Mouse (Mus musculus): ENCODE measurements at regions not wholly inside any gene's neighbourhood (a gene's known extent, or its start where the extent isn't known, plus 50 kb on each side); places are given as distances from the start of the nearest gene placed in this dataset.
"Not testable (repeated sequence)": the region's sequence is repeated elsewhere in the genome, so short reads cannot be mapped to it uniquely, and the experiment has no call there.

GRCm38 (mm10) chr8:17888598-17888997 is 1089.5 kb downstream of the Defb40 start:
- H3K9ac ChIP-seq (replicated peaks; ENCODE audit: low read length); ATAC-seq (ENCODE audit: low FRiP score, low TSS enrichment); H3K9me3 ChIP-seq (ENCODE audit: control insufficient read depth, low read length); H3K4me3 ChIP-seq (replicated peaks; ENCODE audit: low read depth, low read length); DNase-seq; H3K4me1 ChIP-seq (ENCODE audit: control insufficient read depth, insufficient read depth, low read length); H3K27ac ChIP-seq (replicated peaks; ENCODE audit: low read depth, low read length); H3K27me3 ChIP-seq (ENCODE audit: control insufficient read depth, insufficient read depth, low read length); H3K4me2 ChIP-seq (ENCODE audit: low read length); H3K36me3 ChIP-seq (ENCODE audit: control insufficient read depth, insufficient read depth, low read length): not testable (repeated sequence)
- 74% methylated on average over 5 of the region's 5 CpGs for WGBS

GRCm38 (mm10) chr8:17863388-17863787 is 1114.7 kb downstream of the Defb40 start:
- no peaks in the 10 kb centered on the region for H3K9me3 ChIP-seq (ENCODE audit: control insufficient read depth, low read length)
- no peak overlapping the region for H3K27ac ChIP-seq (replicated peaks; ENCODE audit: low read depth, low read length)

More at GRCm38 (mm10) chr8:17863388-17863787, 1114.7 kb downstream of the Defb40 start:
- no peak overlapping the region for H3K4me2 ChIP-seq (ENCODE audit: low read length)
- 92% methylated on average over 2 of the region's 2 CpGs for WGBS
- no peaks in the 10 kb centered on the region for H3K36me3 ChIP-seq (ENCODE audit: control insufficient read depth, insufficient read depth, low read length)
- no peaks in the 10 kb centered on the region for H3K27me3 ChIP-seq (ENCODE audit: control insufficient read depth, insufficient read depth, low read length)
- H3K4me1 ChIP-seq (ENCODE audit: control insufficient read depth, insufficient read depth, low read length): no peaks in the 10 kb centered on the region
- no peak overlapping the region for H3K9ac ChIP-seq (replicated peaks; ENCODE audit: low read length)
- no peak for DNase-seq
- no peak overlapping the region for H3K4me3 ChIP-seq (replicated peaks; ENCODE audit: low read depth, low read length)
- ATAC-seq (ENCODE audit: low FRiP score, low TSS enrichment): no peak

All from midbrain, embryonic 14.5 days (tissue).